Mouse (Mus musculus): ENCODE results near the gene Prss34. TPM values are rescaled to one million over a fixed set of nuclear protein-coding genes. Genes with fewer than 3 reads are reported as not detected.

Gene Prss34
- polyA plus RNA-seq, 1 experiment from 2014 or later, result 0.09 TPM

DNA sequence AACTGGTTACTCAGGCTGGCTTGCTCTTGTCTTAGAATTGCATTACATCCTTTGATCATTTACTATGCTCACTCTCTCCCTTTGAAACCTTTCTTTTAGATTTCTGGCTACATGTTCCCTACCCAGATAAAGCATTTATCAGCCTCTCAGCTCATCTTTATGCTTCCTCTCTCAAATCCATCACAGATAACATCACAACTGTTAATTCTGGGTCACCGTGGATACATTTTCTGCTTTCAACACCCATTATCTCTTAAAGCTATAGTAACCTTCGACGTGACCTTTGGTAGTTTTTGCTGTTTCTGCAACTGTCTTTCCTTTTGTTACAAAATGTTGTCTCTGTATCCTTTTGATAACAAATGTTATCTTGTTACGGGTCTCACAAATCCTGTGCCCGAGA, 4.7 kb upstream of the Prss34 start:
- no peak overlapping the region for H3K4me3 ChIP-seq (replicated peaks; ENCODE audit: low read depth, low read length)
- DNase-seq (ENCODE audit: low spot score) (no peak), ATAC-seq (replicated peaks; ENCODE audit: low FRiP score, low read depth) (no peak)
- H3K27me3 ChIP-seq (ENCODE audit: insufficient read depth, low read length), result no peaks in the 10 kb centered on the region
- H3K9ac ChIP-seq (ENCODE audit: low read depth, low read length), result no peak overlapping the region
- no peaks in the 10 kb centered on the region for H3K9me3 ChIP-seq (replicated peaks; ENCODE audit: low read length)
- no peaks in the 10 kb centered on the region for H3K36me3 ChIP-seq (ENCODE audit: insufficient read depth, low read length)
- H3K27ac ChIP-seq, result no peak overlapping the region
- TF ChIP-seq CTCF (IDR thresholded peaks at IDR 0.05; ENCODE audit: low read depth), result no peak
- no peak overlapping the region for H3K4me2 ChIP-seq (ENCODE audit: low read length)
- WGBS, result 74% methylated on average over 5 of the region's 5 CpGs
- no peaks in the 10 kb centered on the region for H3K4me1 ChIP-seq (replicated peaks; ENCODE audit: insufficient read depth, low read length)

DNA sequence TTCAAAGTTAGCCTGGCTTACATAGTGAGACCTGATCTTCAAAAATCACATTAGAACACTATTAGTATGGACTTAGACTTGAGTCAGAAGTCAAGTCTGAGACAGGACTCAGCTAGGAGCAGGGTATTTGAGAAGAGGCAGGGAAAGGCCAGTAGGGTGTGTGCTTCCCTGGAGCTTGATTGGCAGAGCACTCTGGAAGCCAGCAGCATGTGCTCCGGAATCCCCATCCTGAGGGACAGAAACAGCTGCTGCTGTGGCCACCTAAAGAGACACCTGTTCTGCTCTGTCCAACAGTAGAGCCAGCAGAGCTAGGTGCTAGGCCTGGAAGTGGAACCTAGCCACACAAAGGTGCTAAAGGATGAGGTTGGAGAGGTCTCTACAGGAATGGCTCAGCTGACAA, 4.1 kb upstream of the Prss34 start:
- H3K27ac ChIP-seq, result no peak overlapping the region
- H3K9ac ChIP-seq (ENCODE audit: low read depth, low read length), result no peak overlapping the region
- H3K4me3 ChIP-seq (replicated peaks; ENCODE audit: low read depth, low read length), result no peak overlapping the region
- DNase-seq (ENCODE audit: low spot score) (no peak), ATAC-seq (replicated peaks; ENCODE audit: low FRiP score, low read depth) (no peak)
- no peaks in the 10 kb centered on the region for H3K36me3 ChIP-seq (ENCODE audit: insufficient read depth, low read length)
- no peaks in the 10 kb centered on the region for H3K4me1 ChIP-seq (replicated peaks; ENCODE audit: insufficient read depth, low read length)
- no peak overlapping the region for H3K4me2 ChIP-seq (ENCODE audit: low read length)
- H3K9me3 ChIP-seq (replicated peaks; ENCODE audit: low read length), result no peaks in the 10 kb centered on the region
- TF ChIP-seq CTCF (IDR thresholded peaks at IDR 0.05; ENCODE audit: low read depth), result no peak
- no peaks in the 10 kb centered on the region for H3K27me3 ChIP-seq (ENCODE audit: insufficient read depth, low read length)
- 69% methylated on average over 1 of the region's 1 CpGs for WGBS

DNA sequence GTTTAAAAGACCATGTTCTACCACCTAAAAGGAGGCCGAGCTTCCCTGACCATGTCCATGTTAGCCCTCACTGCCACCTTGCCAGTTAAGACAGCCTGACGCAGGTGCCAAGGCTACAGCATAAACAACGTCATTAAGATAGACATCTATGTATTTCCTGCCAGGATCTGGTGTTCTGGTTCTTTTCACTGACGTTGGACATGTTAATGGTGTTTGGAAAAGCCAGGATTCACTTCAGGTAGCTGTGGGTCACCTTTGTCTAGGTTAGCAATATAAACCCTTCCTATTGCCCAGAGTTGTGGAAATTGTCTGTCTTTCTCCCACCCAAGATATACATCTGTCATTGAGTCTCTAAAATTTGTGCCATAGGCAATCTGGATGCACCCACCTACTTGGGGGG, 10.2 kb downstream of the Prss34 start, which contains the start of gene Prss28:
Gene Prss28, plus strand, starts transcription at position 301 of the 400 bp plus-strand sequence.
- Histone ChIP-seq H3K27ac (no peak within 1 kb of the TSS), H3K36me3 (ENCODE audit: insufficient read depth, low read length) (no peaks in the 10 kb centered on the region), H3K9me3 (replicated peaks; ENCODE audit: low read length) (no peaks in the 10 kb centered on the region), H3K4me3 (replicated peaks; ENCODE audit: low read depth, low read length) (no peak within 1 kb of the TSS), H3K9ac (ENCODE audit: low read depth, low read length) (no peak within 1 kb of the TSS), H3K27me3 (ENCODE audit: insufficient read depth, low read length) (no peaks in the 10 kb centered on the region), H3K4me1 (replicated peaks; ENCODE audit: insufficient read depth, low read length) (no peaks in the 10 kb centered on the region), H3K4me2 (ENCODE audit: low read length) (no peak within 1 kb of the TSS)
- no peak for TF ChIP-seq CTCF (IDR thresholded peaks at IDR 0.05; ENCODE audit: low read depth)
- WGBS, result 61% methylated on average over 4 of the region's 4 CpGs
- ATAC-seq (replicated peaks; ENCODE audit: low FRiP score, low read depth), result no peak
- DNase-seq (ENCODE audit: low spot score), result no peak

DNA sequence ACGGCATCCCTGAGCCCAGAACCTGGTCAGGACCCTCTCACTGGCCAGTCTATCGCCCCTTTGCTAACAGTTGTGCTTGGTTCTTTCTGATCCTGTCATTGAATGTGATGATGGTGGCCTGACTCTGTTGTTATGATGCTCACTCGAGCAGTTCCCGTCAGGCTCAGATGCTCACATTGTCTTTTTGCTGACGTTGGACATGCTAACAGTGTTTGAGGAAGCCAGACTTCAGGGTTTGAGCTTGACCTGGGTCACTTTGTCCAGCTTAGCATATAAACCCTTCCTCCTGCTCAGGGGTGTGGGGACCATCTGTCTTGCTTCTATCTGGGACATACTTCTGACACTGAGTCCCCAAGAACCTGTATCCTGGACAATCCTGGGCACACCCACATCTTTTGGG, 20.2 kb downstream of the Prss34 start, which contains the start of gene Prss29:
Gene Prss29, plus strand, starts transcription at position 301 of the 400 bp plus-strand sequence.
- no peak for ATAC-seq (replicated peaks; ENCODE audit: low FRiP score, low read depth)
- WGBS, result 76% methylated on average over 5 of the region's 5 CpGs
- no peak within 1 kb of the TSS for H3K4me2 ChIP-seq (ENCODE audit: low read length)
- no peaks in the 10 kb centered on the region for H3K4me1 ChIP-seq (replicated peaks; ENCODE audit: insufficient read depth, low read length)
- DNase-seq (ENCODE audit: low spot score), result no peak
- H3K9me3 ChIP-seq (replicated peaks; ENCODE audit: low read length), result no peaks in the 10 kb centered on the region
- no peak for TF ChIP-seq CTCF (IDR thresholded peaks at IDR 0.05; ENCODE audit: low read depth)
- no peak within 1 kb of the TSS for H3K27ac ChIP-seq
- H3K4me3 ChIP-seq (replicated peaks; ENCODE audit: low read depth, low read length), result no peak within 1 kb of the TSS
- H3K36me3 ChIP-seq (ENCODE audit: insufficient read depth, low read length), result no peaks in the 10 kb centered on the region
- no peak within 1 kb of the TSS for H3K9ac ChIP-seq (ENCODE audit: low read depth, low read length)
- no peaks in the 10 kb centered on the region for H3K27me3 ChIP-seq (ENCODE audit: insufficient read depth, low read length)

DNA sequence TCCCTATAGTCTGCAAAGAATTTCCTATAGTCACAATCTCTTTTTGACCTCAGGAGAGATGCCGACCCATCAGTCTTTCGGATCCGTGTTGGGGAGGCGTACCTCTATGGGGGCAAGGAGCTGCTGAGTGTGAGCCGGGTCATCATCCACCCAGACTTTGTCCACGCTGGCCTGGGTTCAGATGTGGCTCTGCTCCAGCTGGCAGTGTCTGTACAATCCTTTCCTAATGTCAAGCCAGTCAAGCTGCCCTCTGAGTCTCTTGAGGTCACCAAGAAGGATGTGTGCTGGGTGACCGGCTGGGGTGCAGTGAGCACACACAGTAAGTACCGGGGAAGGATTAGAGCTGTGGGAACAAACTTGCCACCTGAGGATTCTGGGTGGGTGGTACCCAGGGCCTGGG, 22.6 kb downstream of the Prss34 start:
- Histone ChIP-seq H3K36me3 (ENCODE audit: insufficient read depth, low read length) (no peaks in the 10 kb centered on the region), H3K4me2 (ENCODE audit: low read length) (no peak overlapping the region), H3K9me3 (replicated peaks; ENCODE audit: low read length) (no peaks in the 10 kb centered on the region), H3K4me3 (replicated peaks; ENCODE audit: low read depth, low read length) (no peak overlapping the region), H3K27me3 (ENCODE audit: insufficient read depth, low read length) (no peaks in the 10 kb centered on the region), H3K4me1 (replicated peaks; ENCODE audit: insufficient read depth, low read length) (no peaks in the 10 kb centered on the region), H3K9ac (ENCODE audit: low read depth, low read length) (no peak overlapping the region), H3K27ac (no peak overlapping the region)
- no peak for TF ChIP-seq CTCF (IDR thresholded peaks at IDR 0.05; ENCODE audit: low read depth)
- ATAC-seq (replicated peaks; ENCODE audit: low FRiP score, low read depth) (no peak), DNase-seq (ENCODE audit: low spot score) (no peak)
- WGBS, result 85% methylated on average over 8 of the region's 8 CpGs

DNA sequence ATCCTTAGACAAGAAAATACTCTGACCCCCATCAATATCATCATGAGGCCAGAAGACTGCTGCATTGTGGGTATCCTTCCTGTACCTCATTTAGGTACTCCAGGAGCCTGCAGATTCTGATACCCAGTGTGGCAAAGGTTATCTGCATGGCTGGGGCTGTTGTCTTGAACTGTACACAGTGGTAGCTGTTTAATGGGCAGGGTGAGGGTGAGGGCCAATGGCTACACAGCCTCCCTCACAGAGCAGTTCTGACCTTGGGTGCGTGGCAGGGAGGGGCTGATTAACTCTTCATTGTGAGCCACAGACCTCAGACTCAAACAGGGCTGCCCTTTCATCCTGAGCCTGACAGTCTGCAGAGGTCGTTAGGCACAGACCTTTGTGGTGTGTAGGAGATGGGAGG, 24.7 kb downstream of the Prss34 start:
- Histone ChIP-seq H3K4me2 (ENCODE audit: low read length) (no peak overlapping the region), H3K27me3 (ENCODE audit: insufficient read depth, low read length) (no peaks in the 10 kb centered on the region), H3K9ac (ENCODE audit: low read depth, low read length) (no peak overlapping the region), H3K4me3 (replicated peaks; ENCODE audit: low read depth, low read length) (no peak overlapping the region), H3K27ac (no peak overlapping the region), H3K36me3 (ENCODE audit: insufficient read depth, low read length) (no peaks in the 10 kb centered on the region), H3K9me3 (replicated peaks; ENCODE audit: low read length) (no peaks in the 10 kb centered on the region), H3K4me1 (replicated peaks; ENCODE audit: insufficient read depth, low read length) (no peaks in the 10 kb centered on the region)
- 12% methylated on average over 2 of the region's 2 CpGs for WGBS
- TF ChIP-seq CTCF (IDR thresholded peaks at IDR 0.05; ENCODE audit: low read depth), result no peak
- DNase-seq (ENCODE audit: low spot score) (no peak), ATAC-seq (replicated peaks; ENCODE audit: low FRiP score, low read depth) (no peak)

DNA sequence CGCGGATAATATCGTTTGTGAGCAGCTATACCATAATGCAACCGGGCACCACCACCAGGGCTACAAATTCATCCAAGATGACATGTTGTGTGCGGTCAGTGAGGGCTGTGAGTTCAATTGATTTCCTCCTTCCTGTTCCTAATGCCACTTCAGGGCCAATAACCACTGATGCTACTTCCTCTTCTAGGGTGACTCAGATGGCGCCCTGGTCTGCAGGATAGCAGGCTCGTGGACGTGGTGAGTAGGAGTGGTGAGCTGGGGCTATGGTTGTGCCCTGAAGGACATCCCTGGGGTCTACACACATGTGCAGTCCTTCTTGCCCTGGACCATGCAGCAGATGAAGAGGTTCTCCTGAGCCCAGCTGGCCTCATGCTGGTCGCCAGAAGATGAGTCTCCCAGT, 34.1 kb downstream of the Prss34 start:
- DNase-seq (ENCODE audit: low spot score), result no peak
- Histone ChIP-seq H3K9me3 (replicated peaks; ENCODE audit: low read length) (no peaks in the 10 kb centered on the region), H3K27me3 (ENCODE audit: insufficient read depth, low read length) (no peaks in the 10 kb centered on the region), H3K4me2 (ENCODE audit: low read length) (no peak overlapping the region), H3K36me3 (ENCODE audit: insufficient read depth, low read length) (no peaks in the 10 kb centered on the region), H3K4me3 (replicated peaks; ENCODE audit: low read depth, low read length) (no peak overlapping the region), H3K9ac (ENCODE audit: low read depth, low read length) (no peak overlapping the region), H3K27ac (no peak overlapping the region), H3K4me1 (replicated peaks; ENCODE audit: insufficient read depth, low read length) (no peaks in the 10 kb centered on the region)
- no peak for TF ChIP-seq CTCF (IDR thresholded peaks at IDR 0.05; ENCODE audit: low read depth)
- ATAC-seq (replicated peaks; ENCODE audit: low FRiP score, low read depth), result no peak
- WGBS, result 64% methylated on average over 9 of the region's 9 CpGs

Data from kidney, postnatal 0 days (tissue).